Mouse (Mus musculus) T-helper 1 cell (primary cell): Measurements from ENCODE around the gene Rbbp5.

Experiments used
- in situ Hi-C: fragments of 300-600 bp; cut with MboI, MseI; formaldehyde crosslinking; loops from one replicate; pipeline ENCODE4 v1.15.1; 2025; ENCODE audit warnings: high pct_unique_total_duplicates

The Rbbp5 gene

GRCm38 (mm10) chr1:132541171-132541823 lies 64.1 kb downstream of the Rbbp5 start:
- in situ Hi-C loops: no loop called here

GRCm38 (mm10) chr1:132541824-132542599 lies 64.8 kb downstream of the Rbbp5 start:
- in situ Hi-C loops: no loop called here

- in situ Hi-C loops: no loop called here
These were observed 65.7 kb downstream of the Rbbp5 start, which contains the start of gene Cntn2 for GRCm38 (mm10) chr1:132542762-132543306. Cntn2 (minus strand) TSS chr1:132543256.

- in situ Hi-C loops: no loop called here
These were observed 66.6 kb downstream of the Rbbp5 start for GRCm38 (mm10) chr1:132543789-132544188.
